Mouse (Mus musculus) megakaryocyte progenitor cell, adult 5-6 weeks (primary cell): ENCODE results near the gene Zfp804b. TPM values are rescaled to one million over a fixed set of nuclear protein-coding genes. Genes with fewer than 3 reads are reported as not detected.
"Not testable (repeated sequence)": the region's sequence is repeated elsewhere in the genome, so short reads cannot be mapped to it uniquely, and the experiment has no call there.

ENCODE experiments used
- ATAC-seq: replicated peaks from 2 replicates; pipeline ENCODE4 v1.8.0; 2016; ENCODE audit warnings: mild to moderate bottlenecking, moderate TSS enrichment, inconsistent platforms; ENCODE audit not compliant: poor library complexity
- total RNA-seq, 2 experiments: library from RNA; stranded (forward) in 1 of 2; stranded (reverse) in 1 of 2; fragments of 157-497, 149-512 nt in 1 of 2; fragments of 200-1000 nt in 1 of 2; gene quantifications; 2 replicates each; pipeline versions ENCODE4 v1.2.3 to v1.2.4; 2015 to 2017

Zfp804b gene
- total RNA-seq (2015), result not detected in 2 replicates
- not detected in 2 replicates for total RNA-seq (2017)

GRCm38 (mm10) chr5:7344145-7345010, at the start of gene Zfp804b:
Zfp804b (minus strand) TSS chr5:7344756.
- peak; percentile 31 for ATAC-seq

- ATAC-seq, result not testable (repeated sequence)
Measured at GRCm38 (mm10) chr5:7364616-7365015, 20.1 kb upstream of the Zfp804b start.

- ATAC-seq, result no peak
Measured at GRCm38 (mm10) chr5:7345011-7345389, 444 bp upstream of the Zfp804b start.

- ATAC-seq, result no peak
Measured at GRCm38 (mm10) chr5:7325594-7325993, 19.0 kb downstream of the Zfp804b start.

GRCm38 (mm10) chr5:7303819-7304218, 40.7 kb downstream of the Zfp804b start, which contains the start of gene Tex47:
Tex47 (plus strand) TSS chr5:7304119.
- ATAC-seq, result no peak

GRCm38 (mm10) chr5:7302969-7303368, 41.6 kb downstream of the Zfp804b start:
- no peak for ATAC-seq

- ATAC-seq, result no peak
Measured at GRCm38 (mm10) chr5:7284336-7284735, 60.2 kb downstream of the Zfp804b start.

- ATAC-seq, result peak; percentile 99
Measured at GRCm38 (mm10) chr5:7276659-7277455, 67.7 kb downstream of the Zfp804b start.

GRCm38 (mm10) chr5:7177589-7177988, 167.0 kb downstream of the Zfp804b start:
- ATAC-seq, result peak; percentile 73

- no peak for ATAC-seq
Measured at GRCm38 (mm10) chr5:7139658-7140057, 204.9 kb downstream of the Zfp804b start.

- no peak for ATAC-seq
Measured at GRCm38 (mm10) chr5:7102387-7102786, 242.2 kb downstream of the Zfp804b start.

GRCm38 (mm10) chr5:7073936-7074631, 270.5 kb downstream of the Zfp804b start:
- ATAC-seq, result no peak

- no peak for ATAC-seq
Measured at GRCm38 (mm10) chr5:7007468-7007867, 337.1 kb downstream of the Zfp804b start.

GRCm38 (mm10) chr5:6983993-6984392, 360.6 kb downstream of the Zfp804b start:
- no peak for ATAC-seq

GRCm38 (mm10) chr5:6934837-6935236, 409.7 kb downstream of the Zfp804b start:
- ATAC-seq, result no peak

- no peak for ATAC-seq
Measured at GRCm38 (mm10) chr5:6911290-6911689, 433.3 kb downstream of the Zfp804b start.

- no peak for ATAC-seq
Measured at GRCm38 (mm10) chr5:6881396-6881795, 463.2 kb downstream of the Zfp804b start.

- no peak for ATAC-seq
Measured at GRCm38 (mm10) chr5:6871566-6871965, 473.0 kb downstream of the Zfp804b start.

- ATAC-seq, result no peak
Measured at GRCm38 (mm10) chr5:6870970-6871369, 473.6 kb downstream of the Zfp804b start.

- ATAC-seq, result no peak
Measured at GRCm38 (mm10) chr5:6795396-6795795, 549.2 kb downstream of the Zfp804b start.

GRCm38 (mm10) chr5:6769357-6769892, 575.1 kb downstream of the Zfp804b start:
- no peak for ATAC-seq
